Mouse (Mus musculus): ENCODE measurements around the gene Polr2i. TPM values are rescaled to one million over a fixed set of nuclear protein-coding genes. Genes with fewer than 3 reads are reported as not detected.

The Polr2i gene
- total and polyA plus RNA-seq, 3 experiments: 23.0 to 79.0 (median 58.7) TPM

DNA sequence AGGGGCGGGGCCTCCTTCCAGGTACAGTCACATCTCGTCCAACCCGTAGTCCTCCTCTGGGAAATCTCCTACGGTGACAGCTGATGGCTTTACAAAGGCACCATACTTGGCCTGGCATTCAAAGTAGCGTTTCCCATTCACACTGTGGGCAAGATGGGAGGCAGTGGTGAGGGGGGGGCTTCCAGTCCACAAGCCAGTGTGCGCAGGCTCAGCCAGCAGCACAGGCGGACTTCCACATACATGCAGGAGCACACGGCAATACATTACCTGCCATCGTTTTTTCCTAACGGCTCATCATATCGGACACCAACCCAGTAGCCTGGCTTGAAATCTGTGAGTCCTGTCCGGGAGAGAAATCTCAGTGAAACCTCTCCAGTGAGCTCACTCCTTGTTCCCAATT, 7.5 kb upstream of the Polr2i start:
- H3K9me3 ChIP-seq (replicated peaks): no peaks in the 10 kb centered on the region; the same call in 1 of the 2 replicates
- ATAC-seq (ENCODE audit: extremely low read depth, insufficient number of reproducible peaks, low FRiP score, poor library complexity, severe bottlenecking) (no peak), DNase-seq (ENCODE audit: low spot score) (no peak)
- TF ChIP-seq POLR2AphosphoS5 (IDR thresholded peaks at IDR 0.05; ENCODE audit: insufficient replicate concordance, low read depth, low read length) (no peak), GATA1 (IDR thresholded peaks at IDR 0.05; ENCODE audit: borderline replicate concordance, low read length) (no peak), TAL1 (conservative IDR thresholded peaks at IDR 0.05; ENCODE audit: low read depth, low read length) (no peak), CTCF (IDR thresholded peaks at IDR 0.05; ENCODE audit: low read depth, low read length) (no peak), GATA2 (IDR thresholded peaks at IDR 0.05; ENCODE audit: borderline replicate concordance, low read depth, low read length) (no peak)
- no peaks in the 10 kb centered on the region for H3K27me3 ChIP-seq (ENCODE audit: insufficient read depth, low read length)
- H3K4me1 ChIP-seq (ENCODE audit: insufficient read depth, low read depth, low read length): peaks cover 19% of the 10 kb centered on the region
- H3K4me3 ChIP-seq (ENCODE audit: low read depth, low read length): no peak overlapping the region
- H3K36me3 ChIP-seq (replicated peaks): peaks cover 52% of the 10 kb centered on the region

DNA sequence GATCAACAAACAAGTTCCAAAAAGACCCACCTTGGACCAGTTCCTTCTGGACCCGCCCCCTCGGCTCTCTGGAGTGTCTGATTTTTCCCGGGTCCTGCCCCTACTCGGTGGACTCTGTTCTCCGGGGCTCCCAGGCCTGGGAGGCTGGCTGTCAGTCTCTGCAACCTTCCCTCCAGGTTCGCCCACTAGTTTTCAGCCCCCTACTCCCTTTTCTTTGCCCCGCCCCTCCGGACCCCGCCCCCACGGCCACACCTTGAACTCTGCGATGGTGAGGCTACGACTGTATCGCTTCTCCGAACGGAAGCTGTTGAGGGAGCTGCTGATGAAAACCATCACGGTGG, 450 bp upstream of the Polr2i start:
- TF ChIP-seq CTCF (IDR thresholded peaks at IDR 0.05; ENCODE audit: low read depth, low read length) (no peak), GATA2 (IDR thresholded peaks at IDR 0.05; ENCODE audit: borderline replicate concordance, low read depth, low read length) (no peak), TAL1 (conservative IDR thresholded peaks at IDR 0.05; ENCODE audit: low read depth, low read length) (no peak), POLR2AphosphoS5 (IDR thresholded peaks at IDR 0.05; ENCODE audit: insufficient replicate concordance, low read depth, low read length) (no peak), GATA1 (IDR thresholded peaks at IDR 0.05; ENCODE audit: borderline replicate concordance, low read length) (no peak)
- H3K36me3 ChIP-seq (replicated peaks): peaks cover 68% of the 10 kb centered on the region
- DNase-seq (ENCODE audit: low spot score) (no peak), ATAC-seq (ENCODE audit: extremely low read depth, insufficient number of reproducible peaks, low FRiP score, poor library complexity, severe bottlenecking) (no peak)
- peak overlapping the region; percentile 98 for H3K4me3 ChIP-seq (ENCODE audit: low read depth, low read length)
- no peaks in the 10 kb centered on the region for H3K9me3 ChIP-seq (replicated peaks)
- H3K4me1 ChIP-seq (ENCODE audit: insufficient read depth, low read depth, low read length): peaks cover 28% of the 10 kb centered on the region
- H3K27me3 ChIP-seq (ENCODE audit: insufficient read depth, low read length): no peaks in the 10 kb centered on the region

DNA sequence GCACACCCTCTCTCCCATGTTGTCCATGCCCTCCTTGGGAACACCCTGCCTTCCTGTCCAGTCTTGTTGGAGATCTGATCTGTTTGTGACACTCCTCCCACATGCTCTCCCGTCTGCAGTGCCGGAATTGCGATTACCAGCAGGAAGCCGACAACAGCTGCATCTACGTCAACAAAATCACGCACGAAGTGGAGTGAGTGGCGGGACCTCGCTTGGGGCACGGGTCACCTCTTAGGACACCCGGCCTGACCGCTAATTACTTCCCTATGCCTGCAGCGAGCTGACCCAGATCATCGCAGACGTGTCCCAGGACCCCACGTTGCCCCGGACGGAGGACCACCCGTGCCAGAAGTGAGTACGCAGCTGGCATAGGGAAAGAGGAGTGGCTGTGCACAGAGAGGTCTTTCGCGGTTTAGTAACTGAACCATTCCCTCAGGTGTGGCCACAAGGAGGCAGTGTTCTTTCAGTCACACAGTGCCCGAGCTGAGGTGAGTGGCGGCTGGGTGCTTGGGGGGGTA, 942 bp downstream of the Polr2i start:
- TF ChIP-seq GATA2 (IDR thresholded peaks at IDR 0.05; ENCODE audit: borderline replicate concordance, low read depth, low read length): no peak
- TF ChIP-seq CTCF (IDR thresholded peaks at IDR 0.05; ENCODE audit: low read depth, low read length): no peak
- no peak for TF ChIP-seq TAL1 (conservative IDR thresholded peaks at IDR 0.05; ENCODE audit: low read depth, low read length)
- TF ChIP-seq POLR2AphosphoS5 (IDR thresholded peaks at IDR 0.05; ENCODE audit: insufficient replicate concordance, low read depth, low read length): no peak
- no peak for TF ChIP-seq GATA1 (IDR thresholded peaks at IDR 0.05; ENCODE audit: borderline replicate concordance, low read length)
- Histone ChIP-seq H3K4me3 (ENCODE audit: low read depth, low read length) (peak overlapping the region; percentile 98), H3K36me3 (replicated peaks) (peaks cover 54% of the 10 kb centered on the region), H3K9me3 (replicated peaks) (no peaks in the 10 kb centered on the region), H3K4me1 (ENCODE audit: insufficient read depth, low read depth, low read length) (peaks cover 28% of the 10 kb centered on the region), H3K27me3 (ENCODE audit: insufficient read depth, low read length) (no peaks in the 10 kb centered on the region)
- no peak for ATAC-seq (ENCODE audit: extremely low read depth, insufficient number of reproducible peaks, low FRiP score, poor library complexity, severe bottlenecking)
- DNase-seq (ENCODE audit: low spot score): peak; percentile 45

DNA sequence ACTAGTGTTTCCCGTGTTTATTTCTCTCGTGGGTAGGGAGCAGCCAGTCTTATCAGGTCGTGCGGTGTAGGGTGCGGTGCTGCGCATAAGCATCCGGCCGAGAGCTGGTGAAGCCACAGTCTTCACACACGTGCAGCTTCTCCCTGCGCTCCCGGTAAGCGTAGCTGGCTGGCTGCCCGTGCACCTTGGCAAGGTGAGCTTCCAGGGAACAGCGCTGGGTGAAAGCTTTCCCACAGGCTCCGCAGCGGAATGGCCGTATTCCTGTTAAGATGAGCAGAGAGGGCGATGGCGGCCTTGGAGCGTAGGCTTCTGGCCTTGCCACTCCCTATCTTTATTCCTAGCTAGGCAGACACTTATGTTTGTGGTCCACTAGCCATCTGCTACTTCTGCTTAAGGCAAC, 1.6 kb downstream of the Polr2i start:
- ATAC-seq (ENCODE audit: extremely low read depth, insufficient number of reproducible peaks, low FRiP score, poor library complexity, severe bottlenecking) (no peak), DNase-seq (ENCODE audit: low spot score) (no peak)
- Histone ChIP-seq H3K4me1 (ENCODE audit: insufficient read depth, low read depth, low read length) (peaks cover 34% of the 10 kb centered on the region), H3K4me3 (ENCODE audit: low read depth, low read length) (peak overlapping the region; percentile 98; the same call in 1 of the 2 replicates), H3K36me3 (replicated peaks) (peaks cover 47% of the 10 kb centered on the region), H3K27me3 (ENCODE audit: insufficient read depth, low read length) (no peaks in the 10 kb centered on the region), H3K9me3 (replicated peaks) (no peaks in the 10 kb centered on the region)
- no peak for TF ChIP-seq GATA2 (IDR thresholded peaks at IDR 0.05; ENCODE audit: borderline replicate concordance, low read depth, low read length)
- no peak for TF ChIP-seq POLR2AphosphoS5 (IDR thresholded peaks at IDR 0.05; ENCODE audit: insufficient replicate concordance, low read depth, low read length)
- no peak for TF ChIP-seq TAL1 (conservative IDR thresholded peaks at IDR 0.05; ENCODE audit: low read depth, low read length)
- TF ChIP-seq CTCF (IDR thresholded peaks at IDR 0.05; ENCODE audit: low read depth, low read length): no peak
- no peak for TF ChIP-seq GATA1 (IDR thresholded peaks at IDR 0.05; ENCODE audit: borderline replicate concordance, low read length)

DNA sequence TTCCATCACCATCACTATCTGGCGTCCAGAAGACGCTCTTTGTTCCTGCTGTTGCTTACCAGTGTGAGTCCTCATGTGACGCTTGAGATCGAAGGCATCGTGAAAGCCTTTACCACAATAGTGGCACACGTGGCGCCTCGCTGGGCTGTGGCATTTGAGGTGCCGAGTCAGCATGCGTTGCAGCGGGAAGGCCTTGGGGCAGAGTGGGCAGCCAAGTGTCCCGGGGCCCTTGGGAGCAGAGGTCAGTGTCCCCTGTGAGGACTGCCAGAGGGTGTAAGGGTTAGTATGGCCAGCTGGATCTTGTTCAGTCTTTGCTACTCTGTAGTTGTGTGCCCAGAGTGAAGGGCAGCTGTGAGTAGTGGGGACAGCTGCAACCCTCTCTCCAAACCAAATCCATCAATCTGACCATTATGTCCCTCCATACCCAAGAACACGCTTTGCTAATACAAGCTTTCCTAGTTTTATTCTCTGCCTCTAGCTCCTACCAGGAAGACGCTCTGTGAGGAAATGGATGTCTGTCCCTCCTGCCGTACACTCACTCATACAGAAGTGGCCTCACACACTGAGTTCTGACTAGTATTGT, 2.6 kb downstream of the Polr2i start:
- DNase-seq (ENCODE audit: low spot score) (no peak), ATAC-seq (ENCODE audit: extremely low read depth, insufficient number of reproducible peaks, low FRiP score, poor library complexity, severe bottlenecking) (no peak)

DNA sequence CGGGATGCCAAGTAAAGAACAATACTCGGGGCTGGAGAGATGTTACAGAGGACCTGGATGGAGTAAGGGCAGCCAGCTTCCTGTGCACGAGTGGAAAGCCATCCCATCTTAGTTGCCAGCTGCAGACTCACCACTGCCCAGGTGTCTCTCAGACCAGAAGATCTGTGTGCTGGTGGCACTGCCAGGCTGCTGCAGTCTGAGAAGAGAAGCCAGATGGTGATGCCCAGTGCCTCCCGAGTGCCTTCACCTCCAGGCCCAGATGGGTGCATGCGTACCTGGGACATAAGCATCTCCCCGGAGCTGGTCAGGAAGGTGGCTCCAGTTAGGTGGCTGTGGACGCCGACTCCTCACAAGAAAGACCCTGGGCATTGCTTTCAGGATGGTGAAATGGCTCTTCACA, 3.3 kb downstream of the Polr2i start:
- no peak overlapping the region for H3K4me3 ChIP-seq (ENCODE audit: low read depth, low read length)
- DNase-seq (ENCODE audit: low spot score) (no peak), ATAC-seq (ENCODE audit: extremely low read depth, insufficient number of reproducible peaks, low FRiP score, poor library complexity, severe bottlenecking) (no peak)
- TF ChIP-seq CTCF (IDR thresholded peaks at IDR 0.05; ENCODE audit: low read depth, low read length) (no peak), POLR2AphosphoS5 (IDR thresholded peaks at IDR 0.05; ENCODE audit: insufficient replicate concordance, low read depth, low read length) (no peak)
- H3K9me3 ChIP-seq (replicated peaks): no peaks in the 10 kb centered on the region
- H3K4me1 ChIP-seq (ENCODE audit: insufficient read depth, low read depth, low read length): peaks cover 36% of the 10 kb centered on the region
- H3K27me3 ChIP-seq (ENCODE audit: insufficient read depth, low read length): no peaks in the 10 kb centered on the region
- H3K36me3 ChIP-seq (replicated peaks): peaks cover 45% of the 10 kb centered on the region

More for the DNA sequence above, 2.6 kb downstream of the Polr2i start:
- peaks cover 36% of the 10 kb centered on the region for H3K4me1 ChIP-seq (ENCODE audit: insufficient read depth, low read depth, low read length)
- no peak overlapping the region for H3K4me3 ChIP-seq (ENCODE audit: low read depth, low read length)
- TF ChIP-seq TAL1 (conservative IDR thresholded peaks at IDR 0.05; ENCODE audit: low read depth, low read length) (no peak), CTCF (IDR thresholded peaks at IDR 0.05; ENCODE audit: low read depth, low read length) (no peak), GATA2 (IDR thresholded peaks at IDR 0.05; ENCODE audit: borderline replicate concordance, low read depth, low read length) (no peak), POLR2AphosphoS5 (IDR thresholded peaks at IDR 0.05; ENCODE audit: insufficient replicate concordance, low read depth, low read length) (no peak), GATA1 (IDR thresholded peaks at IDR 0.05; ENCODE audit: borderline replicate concordance, low read length) (no peak)
- H3K9me3 ChIP-seq (replicated peaks): no peaks in the 10 kb centered on the region
- H3K27me3 ChIP-seq (ENCODE audit: insufficient read depth, low read length): no peaks in the 10 kb centered on the region
- peaks cover 43% of the 10 kb centered on the region for H3K36me3 ChIP-seq (replicated peaks)

Data from G1E (cell line).